Mouse (Mus musculus) thymus, postnatal 4 days (tissue): ENCODE data around the gene Dppa1.
"Not testable (repeated sequence)": the region's sequence is repeated elsewhere in the genome, so short reads cannot be mapped to it uniquely, and the experiment has no call there.

Experiments
- DNase-seq: peaks from one replicate; pipeline ENCODE4 v3.0.0; 2021

Gene Dppa1

GRCm38 (mm10) chr11:46629211-46629795 is at the start of gene Dppa1:
Gene Dppa1 (minus strand): TSS chr11:46629261.
- no peak for DNase-seq

- no peak for DNase-seq
These were observed 38.9 kb upstream of the Dppa1 start for GRCm38 (mm10) chr11:46667938-46668337.

DNA sequence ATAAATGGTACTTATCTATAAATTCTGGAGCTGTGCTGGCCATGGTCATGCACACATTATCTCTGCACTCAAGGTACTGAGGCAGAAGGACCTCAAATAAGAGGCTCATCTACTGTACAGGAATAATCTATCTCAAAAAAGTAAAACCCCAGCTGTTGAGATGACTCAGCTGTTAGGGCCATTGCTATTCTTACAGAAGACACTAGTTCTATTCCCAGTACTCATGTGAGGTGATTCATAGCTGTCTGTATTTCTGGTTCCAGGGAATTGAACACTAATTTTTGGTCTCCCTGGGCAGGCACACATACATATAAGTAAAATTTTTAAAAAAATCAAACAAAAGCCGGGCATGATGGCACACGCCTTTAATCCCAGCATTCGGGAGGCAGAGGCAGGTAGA is 38.0 kb upstream of the Dppa1 start:
- no peak for DNase-seq

DNA sequence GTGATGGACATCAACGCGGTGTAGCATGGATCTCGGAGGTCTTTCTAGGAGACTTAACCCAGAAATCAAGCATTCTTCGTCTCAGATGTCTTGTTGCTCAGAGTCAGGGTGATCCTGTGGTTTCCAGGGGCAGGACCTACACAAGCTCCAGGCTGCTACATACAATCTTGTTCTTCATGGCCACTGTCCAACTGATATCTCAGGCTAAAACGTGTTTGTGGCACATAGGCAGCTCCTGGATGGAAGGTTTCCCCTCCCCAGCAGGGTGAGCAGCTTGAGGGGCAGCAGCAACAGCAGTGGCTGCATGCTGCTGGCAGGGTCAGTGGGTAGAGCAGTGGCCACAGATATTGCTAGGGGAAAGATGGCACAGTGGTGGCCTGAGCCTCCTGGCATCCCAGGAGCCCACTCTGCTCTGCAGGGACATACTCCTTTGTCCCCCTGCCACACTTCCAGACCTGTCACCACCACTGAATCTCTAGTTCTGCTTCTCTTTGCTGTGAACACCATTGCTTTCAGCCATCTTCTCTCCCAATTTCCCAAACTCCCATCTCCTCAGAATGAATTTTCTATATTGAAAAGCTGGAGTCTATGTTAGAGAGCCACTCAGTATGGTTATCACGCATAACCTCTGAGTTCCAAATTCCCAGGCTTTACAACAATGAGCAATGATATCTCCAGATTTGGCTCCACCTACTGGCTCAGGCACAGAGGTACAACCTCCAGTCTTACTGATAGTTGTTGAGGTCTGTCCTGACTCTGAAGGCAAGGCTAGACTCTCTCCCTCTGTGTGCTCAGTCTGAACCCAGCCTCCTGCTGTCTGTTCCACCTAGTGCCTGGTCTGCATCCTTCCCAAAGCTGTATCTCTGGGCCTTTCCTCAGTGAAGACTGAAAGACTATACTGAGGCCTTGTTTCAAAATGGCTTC is 36.8 kb upstream of the Dppa1 start:
- DNase-seq = peak; percentile 43

DNA sequence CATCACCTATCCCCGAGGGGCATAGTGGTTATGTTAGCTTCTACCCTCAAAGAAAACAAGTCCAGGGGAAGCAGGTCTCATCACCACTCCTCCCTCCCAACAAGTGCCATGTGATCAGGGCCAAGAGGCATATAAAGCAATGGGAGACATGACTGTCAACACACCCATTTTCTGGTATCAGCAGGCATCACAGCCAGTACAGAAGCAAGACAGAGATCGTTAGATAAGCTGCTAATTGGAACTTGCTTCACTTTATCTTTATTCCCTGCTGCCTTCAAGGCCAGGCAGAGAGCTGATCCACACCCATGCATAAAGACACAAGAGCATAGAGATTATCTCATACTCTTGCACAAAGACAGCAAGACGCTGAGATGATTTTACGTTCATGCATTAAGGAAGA is 34.2 kb upstream of the Dppa1 start:
- no peak for DNase-seq

- no peak for DNase-seq
These were observed 23.4 kb upstream of the Dppa1 start for GRCm38 (mm10) chr11:46652476-46652875.

- DNase-seq = not testable (repeated sequence)
These were observed 20.6 kb upstream of the Dppa1 start for GRCm38 (mm10) chr11:46649655-46650054.

- DNase-seq = no peak
These were observed 15.8 kb upstream of the Dppa1 start for GRCm38 (mm10) chr11:46644824-46645223.

GRCm38 (mm10) chr11:46636568-46636967 is 7.5 kb upstream of the Dppa1 start:
- no peak for DNase-seq

GRCm38 (mm10) chr11:46635516-46635915 is 6.5 kb upstream of the Dppa1 start:
- not testable (repeated sequence) for DNase-seq

- DNase-seq = peak; percentile 30
These were observed 2.6 kb upstream of the Dppa1 start for GRCm38 (mm10) chr11:46631635-46632034.

DNA sequence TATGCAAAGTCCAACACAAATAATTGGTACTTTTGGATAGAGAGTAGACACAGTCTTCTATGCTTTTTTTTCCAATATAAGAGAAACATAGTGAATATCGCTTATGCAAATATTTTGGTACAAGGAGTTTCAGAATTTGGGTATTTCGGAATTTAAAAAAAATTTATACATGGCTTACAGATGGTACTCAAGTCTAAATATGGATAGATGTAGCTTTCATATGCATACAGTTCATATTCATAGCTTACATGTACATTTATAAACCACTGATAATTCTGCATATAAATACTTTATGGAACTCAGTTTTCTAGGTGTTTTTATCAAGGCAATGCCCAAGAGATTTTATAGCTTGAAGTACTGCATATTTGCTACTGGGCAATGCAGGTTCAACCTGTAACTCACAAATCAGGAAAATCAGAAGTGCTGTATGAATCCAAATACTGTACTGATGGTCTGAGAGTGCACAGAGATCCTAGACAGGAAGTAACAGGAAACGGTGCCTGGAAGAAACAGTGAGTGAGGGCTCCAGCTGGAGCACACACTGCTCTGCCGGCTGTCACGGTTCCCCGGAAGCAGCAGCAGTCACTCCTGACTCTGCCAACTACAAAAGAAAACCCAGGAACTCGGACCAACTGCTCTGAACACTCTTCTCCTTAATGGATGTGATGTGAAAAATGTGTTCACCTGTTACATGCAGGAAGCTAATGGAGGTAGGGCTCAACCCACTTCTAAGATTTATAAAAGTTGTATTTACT is 8.5 kb downstream of the Dppa1 start:
- no peak for DNase-seq

GRCm38 (mm10) chr11:46619929-46620328 is 9.1 kb downstream of the Dppa1 start:
- DNase-seq = no peak

DNA sequence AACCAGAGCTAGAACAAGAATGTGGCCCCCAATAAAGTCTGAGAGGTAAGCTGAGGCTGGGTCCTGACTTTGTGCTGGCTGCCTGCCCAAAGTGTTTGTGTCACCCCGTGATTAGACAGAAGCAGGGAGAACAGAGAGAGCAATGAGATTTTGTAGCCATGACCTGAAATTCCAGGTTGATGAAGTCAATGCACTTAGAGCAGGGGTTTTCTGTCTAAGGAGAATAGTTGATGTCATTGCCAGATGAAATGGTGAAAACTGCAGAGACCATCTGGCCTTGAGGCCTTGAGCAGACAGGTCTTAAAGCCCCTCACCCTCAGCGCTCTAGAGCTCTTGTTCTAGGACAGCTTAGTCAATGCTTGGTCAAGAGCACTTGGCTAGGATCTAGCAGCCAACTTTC is 36.6 kb downstream of the Dppa1 start:
- no peak for DNase-seq

- DNase-seq = no peak
These were observed 46.3 kb downstream of the Dppa1 start for GRCm38 (mm10) chr11:46582741-46583140.

DNA sequence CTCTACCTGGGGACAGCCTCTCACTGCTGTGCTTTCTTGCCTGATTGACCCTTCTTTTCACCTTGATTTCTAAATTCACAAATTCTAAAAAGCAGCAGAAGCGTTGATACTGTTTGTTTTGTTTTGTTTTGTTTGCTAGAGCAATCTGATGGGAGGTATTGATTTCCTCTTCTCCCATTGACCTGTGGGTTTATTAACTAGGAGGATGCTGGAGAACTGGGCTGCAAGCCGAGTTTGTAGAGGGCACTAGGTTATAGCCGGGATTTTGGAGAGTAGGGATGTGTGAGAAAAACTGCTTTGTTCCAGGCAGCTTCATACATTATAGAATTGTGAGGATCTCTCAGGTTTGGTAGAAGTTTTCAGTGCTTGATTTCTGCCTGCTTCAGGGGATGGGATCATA is 48.6 kb downstream of the Dppa1 start:
- DNase-seq = no peak

GRCm38 (mm10) chr11:46578771-46579281 is 50.2 kb downstream of the Dppa1 start:
- no peak for DNase-seq

GRCm38 (mm10) chr11:46571327-46571726 is 57.7 kb downstream of the Dppa1 start, which contains the start of gene BC053393:
Gene BC053393 (plus strand): TSS chr11:46571536.
- DNase-seq = no peak

DNA sequence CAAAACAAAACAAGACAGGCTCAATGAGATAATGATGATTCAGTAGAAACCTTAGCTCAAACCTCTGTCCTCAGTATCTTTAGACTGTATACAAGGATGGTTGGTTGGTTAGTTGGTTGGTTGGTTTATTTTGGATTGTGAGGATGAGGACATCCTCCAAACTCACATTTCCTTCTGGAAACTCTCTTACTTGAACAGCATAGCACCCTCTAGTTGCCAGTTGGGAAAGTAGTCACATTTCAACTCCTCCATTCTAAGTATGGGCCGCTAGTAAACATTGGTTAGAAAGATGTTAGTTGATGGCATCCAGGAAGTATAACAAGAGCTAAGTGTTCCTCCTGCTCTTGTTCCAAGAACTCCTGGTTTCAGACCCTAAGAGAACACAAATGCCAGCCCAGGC is 60.0 kb downstream of the Dppa1 start:
- no peak for DNase-seq

GRCm38 (mm10) chr11:46565967-46566366 is 63.1 kb downstream of the Dppa1 start:
- DNase-seq = no peak

DNA sequence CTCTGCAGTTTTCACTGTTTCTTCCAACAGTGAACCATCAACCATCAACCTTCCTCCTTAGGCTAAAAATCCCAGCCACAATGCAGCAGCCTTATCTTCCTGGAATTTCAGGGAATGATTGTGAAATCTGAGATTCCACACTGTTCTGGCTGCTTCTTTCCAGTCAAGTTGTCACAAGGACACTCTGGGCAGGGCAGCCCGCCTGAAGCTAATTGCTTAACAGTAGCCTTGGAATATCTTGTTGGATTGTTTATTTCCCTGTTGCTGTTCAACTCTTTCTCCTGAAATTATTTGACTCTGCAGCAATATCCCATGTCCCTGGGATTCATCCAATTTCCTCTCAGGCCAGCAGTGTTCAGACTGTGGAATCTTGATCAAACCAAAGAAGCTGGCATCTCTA is 64.4 kb downstream of the Dppa1 start:
- no peak for DNase-seq

DNA sequence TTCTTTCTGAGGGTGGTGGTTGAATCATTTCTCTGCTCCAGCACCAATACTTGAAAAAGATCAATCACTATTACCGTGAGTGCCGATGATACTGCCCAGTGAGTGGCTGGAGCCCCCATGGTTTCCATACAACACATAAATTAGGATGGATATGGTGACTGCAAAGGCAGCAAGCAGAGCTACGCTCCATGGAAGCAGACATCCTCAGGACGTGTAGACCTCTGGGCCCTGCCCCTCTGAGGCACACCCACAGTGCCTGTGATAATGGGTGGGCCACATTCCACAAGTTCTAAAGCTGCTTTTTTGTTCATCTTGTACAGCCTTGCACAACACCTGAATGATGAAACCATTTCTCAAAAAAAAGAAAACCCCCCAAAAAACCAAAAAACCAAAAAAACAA is 68.0 kb downstream of the Dppa1 start:
- no peak for DNase-seq
